ENCODE assay signal across 13 mouse cellular contexts in the genomic region with DNA sequence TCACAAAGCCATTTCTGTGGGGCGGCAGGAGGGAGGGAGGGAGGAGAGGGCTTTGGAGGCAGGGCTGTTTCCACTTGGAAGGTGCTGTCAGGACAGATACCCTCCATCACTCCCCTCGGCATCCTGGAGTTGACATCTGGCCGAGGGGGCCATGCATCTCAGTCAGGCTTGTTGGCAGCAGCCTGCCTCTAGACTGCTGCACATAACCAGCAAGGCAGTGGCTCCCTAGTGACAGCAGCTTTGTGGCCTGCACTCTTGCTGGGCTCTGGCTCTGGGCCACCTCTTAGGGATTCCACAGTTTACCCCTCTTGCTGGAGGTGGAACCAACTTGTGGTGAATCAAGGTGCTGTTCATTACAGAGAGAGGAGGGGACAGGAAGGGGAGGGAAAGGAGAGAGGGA. TPM values are rescaled to one million over a fixed set of nuclear protein-coding genes. Genes with fewer than 3 reads are reported as not detected.
A peak's percentile ranks its signal among the peaks of the same experiment; 100 is the strongest.
DNase-seq lines count a peak whose midpoint lies in the region; ATAC-seq lines count a peak whose summit lies in the region.
"Had no signal": no experiment of that assay in that cellular context is flagged by ENCODE, and none has a peak within 500 bp of the region (broad histone marks: within the 10 kb centered on the region; RNA-seq: fewer than 3 reads in every experiment).

No protein-coding gene starts in this region.

- H3K27me3 ChIP-seq in kidney, embryonic 15.5 days = peaks cover 3% of the 10 kb centered on the region; the same call in 1 of the 2 replicates
- no peaks in the 10 kb centered on the region for H3K27me3 ChIP-seq in hindbrain, embryonic 16.5 days (replicated peaks; ENCODE audit: control insufficient read depth, insufficient read depth, low read length)
- no peaks in the 10 kb centered on the region for H3K27me3 ChIP-seq in neural tube, embryonic 13.5 days

- no peak overlapping the region for H3K9ac ChIP-seq in kidney, embryonic 15.5 days
- no peak overlapping the region; the same call in 1 of the 2 replicates for H3K9ac ChIP-seq in hindbrain, embryonic 16.5 days (ENCODE audit: low read depth, low read length)
- no peak overlapping the region for H3K9ac ChIP-seq in neural tube, embryonic 13.5 days

- H3K27ac ChIP-seq in kidney, embryonic 15.5 days = no peak overlapping the region
- peak overlapping the region; percentile 42; the same call in 1 of the 2 replicates for H3K27ac ChIP-seq in hindbrain, embryonic 16.5 days (ENCODE audit: low read depth, low read length)
- peak overlapping the region; percentile 46 for H3K27ac ChIP-seq in neural tube, embryonic 13.5 days (replicated peaks)

- DNase-seq in cerebellum, postnatal 10 days = peak; percentile 56 to 74
- no peak for DNase-seq in cerebellum, postnatal 4 days (ENCODE audit: low spot score in 2 of 2)
- peak; percentile 11 for DNase-seq in kidney, postnatal 10 days
- DNase-seq in adrenal gland, adult (ENCODE audit: inconsistent age in 2 of 2, low spot score in 1 of 2) = no peak
- no peak for DNase-seq in layer of hippocampus, postnatal 10 days (ENCODE audit: low spot score in 2 of 2)
- DNase-seq: embryo, embryonic 11 days; layer of hippocampus, postnatal 36 days; lung, postnatal 10 days had no signal

- no peak; the same call in 1 of the 2 replicates for ATAC-seq in kidney, embryonic 15.5 days (replicated peaks; ENCODE audit: low FRiP score)
- ATAC-seq in hindbrain, embryonic 16.5 days = peak; percentile 48
- peak; percentile 37 for ATAC-seq in neural tube, embryonic 13.5 days (ENCODE audit: low read depth)

- H3K4me1 ChIP-seq in kidney, embryonic 15.5 days = peaks cover 26% of the 10 kb centered on the region
- peaks cover 32% of the 10 kb centered on the region for H3K4me1 ChIP-seq in hindbrain, embryonic 16.5 days (ENCODE audit: control insufficient read depth, insufficient read depth, low read depth, low read length)
- H3K4me1 ChIP-seq in neural tube, embryonic 13.5 days (replicated peaks) = peaks cover 64% of the 10 kb centered on the region

- no peak overlapping the region for H3K4me2 ChIP-seq in kidney, embryonic 15.5 days
- H3K4me2 ChIP-seq in hindbrain, embryonic 16.5 days (ENCODE audit: low read length) = no peak overlapping the region
- H3K4me2 ChIP-seq in neural tube, embryonic 13.5 days = no peak overlapping the region

- 21% methylated on average over 3 of the region's 3 CpGs for WGBS in kidney, embryonic 15.5 days
- WGBS in hindbrain, embryonic 16.5 days = 14% methylated on average over 3 of the region's 3 CpGs
- WGBS in neural tube, embryonic 13.5 days = 15% methylated on average over 3 of the region's 3 CpGs

- H3K36me3 ChIP-seq in kidney, embryonic 15.5 days = no peaks in the 10 kb centered on the region
- H3K36me3 ChIP-seq in hindbrain, embryonic 16.5 days (ENCODE audit: control insufficient read depth, insufficient read depth, low read length) = no peaks in the 10 kb centered on the region
- H3K36me3 ChIP-seq in neural tube, embryonic 13.5 days = no peaks in the 10 kb centered on the region

- H3K4me3 ChIP-seq in kidney, embryonic 15.5 days (replicated peaks) = no peak overlapping the region
- no peak overlapping the region for H3K4me3 ChIP-seq in hindbrain, embryonic 16.5 days (ENCODE audit: low read length)
- no peak overlapping the region for H3K4me3 ChIP-seq in neural tube, embryonic 13.5 days

- H3K9me3 ChIP-seq in kidney, embryonic 15.5 days (replicated peaks) = no peaks in the 10 kb centered on the region
- no peaks in the 10 kb centered on the region for H3K9me3 ChIP-seq in hindbrain, embryonic 16.5 days (ENCODE audit: control insufficient read depth, low read length)
- H3K9me3 ChIP-seq in neural tube, embryonic 13.5 days = no peaks in the 10 kb centered on the region

RNA-seq across cellular contexts. Expression of gene Sez6l, which starts 26.6 kb away (rescaled TPM):
- polyA plus RNA-seq in kidney, embryonic 15.5 days (2015; fragmentation: Nextera tagmentation; extraction: Ambion mirVana) = 0.41 and 0.82 TPM in 2 replicates
- 42.8 and 52.7 TPM in 2 replicates for polyA plus RNA-seq in hindbrain, embryonic 16.5 days (2015; fragmentation: Nextera tagmentation; extraction: Ambion mirVana)
- polyA plus RNA-seq in neural tube, embryonic 13.5 days (2015; fragmentation: Nextera tagmentation; extraction: Ambion mirVana) = 21.8 and 24.8 TPM in 2 replicates
- total RNA-seq in layer of hippocampus, postnatal 10 days (2021) = 100 to 1,000 TPM; 192 TPM
- total RNA-seq: granulocyte monocyte progenitor cell, adult 5-6 weeks had no signal
- polyA plus RNA-seq: liver, adult 2 months had no signal

Comparison
In these comparisons a context has a peak if more than half of its experiments do, and no peak if none do; other contexts are left out.
1. DNase-seq: peak in cerebellum, postnatal 10 days (2 of 2) and kidney, postnatal 10 days (single experiment); none in cerebellum, postnatal 4 days (0 of 2), adrenal gland, adult (0 of 2) and layer of hippocampus, postnatal 10 days (0 of 2).
2. RNA of gene Sez6l, which starts 26.6 kb away (polyA plus RNA-seq): 42.8 to 52.7 TPM in hindbrain, embryonic 16.5 days and 21.8 to 24.8 TPM in neural tube, embryonic 13.5 days; 0.41 to 0.82 TPM in kidney, embryonic 15.5 days; every median in the first group is over 10 times any median in the second.